ENCODE assay signal across 7 mouse cellular contexts in the genomic region with DNA sequence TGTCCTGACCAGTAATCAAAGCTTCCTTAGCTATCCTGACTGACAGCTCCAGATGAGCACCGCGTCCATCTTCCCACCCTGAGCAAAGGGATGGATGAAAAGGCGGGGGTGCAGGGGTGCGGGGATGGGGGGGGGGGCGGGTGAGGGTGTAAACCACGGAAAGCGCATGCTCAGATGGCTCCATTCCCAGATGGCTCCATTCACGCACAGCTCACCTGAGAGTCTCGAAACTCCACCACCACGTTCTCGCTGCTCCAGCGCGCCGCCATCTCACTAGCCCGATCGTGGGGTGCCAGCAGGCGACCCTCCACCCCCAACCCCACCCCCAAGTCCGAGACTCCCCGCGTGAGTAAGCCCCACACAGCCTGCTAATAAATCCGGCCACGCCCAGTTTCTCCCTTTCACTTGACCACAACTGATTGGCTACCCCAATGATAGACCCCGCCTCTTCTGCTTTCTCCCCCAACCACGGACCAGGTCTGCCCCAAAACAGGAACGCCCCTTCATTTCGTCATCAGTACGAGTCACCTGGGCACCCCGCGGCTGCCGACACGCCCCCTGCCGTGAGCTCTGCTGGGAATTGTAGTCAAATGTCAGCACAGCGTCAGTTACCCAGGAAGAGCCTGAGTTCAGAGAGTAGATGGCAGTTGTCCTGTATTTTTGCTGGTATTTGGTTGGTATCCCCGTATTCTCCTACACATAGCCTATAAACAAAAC. TPM values are rescaled to one million over a fixed set of nuclear protein-coding genes. Genes with fewer than 3 reads are reported as not detected.
A peak's percentile ranks its signal among the peaks of the same experiment; 100 is the strongest.
DNase-seq lines count a peak whose midpoint lies in the region; ATAC-seq lines count a peak whose summit lies in the region.

A gene (minus strand): TSS at position 380 of the 717 bp plus-strand sequence.

- H3K4me2 ChIP-seq in embryonic facial prominence, embryonic 12.5 days (replicated peaks): peak within 1 kb of the TSS; percentile 68
- H3K4me2 ChIP-seq in limb, embryonic 11.5 days (ENCODE audit: low read depth, severe bottlenecking): peak within 1 kb of the TSS; percentile 66
- peak within 1 kb of the TSS; percentile 69 for H3K4me2 ChIP-seq in midbrain, embryonic 14.5 days (ENCODE audit: low read length)

- no peak within 1 kb of the TSS for H3K27ac ChIP-seq in embryonic facial prominence, embryonic 12.5 days
- no peak within 1 kb of the TSS for H3K27ac ChIP-seq in limb, embryonic 11.5 days (replicated peaks; ENCODE audit: low read depth, low read length)
- H3K27ac ChIP-seq in midbrain, embryonic 14.5 days (replicated peaks; ENCODE audit: low read depth, low read length): peak within 1 kb of the TSS; percentile 55; the same call in 1 of the 2 replicates

- H3K9ac ChIP-seq in embryonic facial prominence, embryonic 12.5 days: peak within 1 kb of the TSS; percentile 54
- peak within 1 kb of the TSS; percentile 47 for H3K9ac ChIP-seq in limb, embryonic 11.5 days (ENCODE audit: low read length)
- peak within 1 kb of the TSS; percentile 57 for H3K9ac ChIP-seq in midbrain, embryonic 14.5 days (replicated peaks; ENCODE audit: low read length)

- no peaks in the 10 kb centered on the region for H3K9me3 ChIP-seq in embryonic facial prominence, embryonic 12.5 days
- H3K9me3 ChIP-seq in limb, embryonic 11.5 days (ENCODE audit: control insufficient read depth, low read length): no peaks in the 10 kb centered on the region
- no peaks in the 10 kb centered on the region for H3K9me3 ChIP-seq in midbrain, embryonic 14.5 days (ENCODE audit: control insufficient read depth, low read length)

- no peaks in the 10 kb centered on the region for H3K36me3 ChIP-seq in embryonic facial prominence, embryonic 12.5 days
- no peaks in the 10 kb centered on the region; the same call in 1 of the 2 replicates for H3K36me3 ChIP-seq in limb, embryonic 11.5 days (ENCODE audit: control insufficient read depth, insufficient read depth, low read length)
- no peaks in the 10 kb centered on the region for H3K36me3 ChIP-seq in midbrain, embryonic 14.5 days (ENCODE audit: control insufficient read depth, insufficient read depth, low read length)

- H3K27me3 ChIP-seq in embryonic facial prominence, embryonic 12.5 days: no peaks in the 10 kb centered on the region
- no peaks in the 10 kb centered on the region for H3K27me3 ChIP-seq in limb, embryonic 11.5 days (ENCODE audit: control insufficient read depth, insufficient read depth, low read length)
- H3K27me3 ChIP-seq in midbrain, embryonic 14.5 days (ENCODE audit: control insufficient read depth, insufficient read depth, low read length): no peaks in the 10 kb centered on the region

- peak; percentile 99 for ATAC-seq in embryonic facial prominence, embryonic 12.5 days (ENCODE audit: insufficient number of reproducible peaks, insufficient read depth, low FRiP score, low TSS enrichment)
- ATAC-seq in limb, embryonic 11.5 days (ENCODE audit: insufficient number of reproducible peaks, low FRiP score, low TSS enrichment, low read depth): peak; percentile 99
- peak; percentile 100 for ATAC-seq in midbrain, embryonic 14.5 days (ENCODE audit: low FRiP score, low TSS enrichment)

- peak within 1 kb of the TSS; percentile 66 for H3K4me3 ChIP-seq in embryonic facial prominence, embryonic 12.5 days
- H3K4me3 ChIP-seq in limb, embryonic 11.5 days (ENCODE audit: low read depth, low read length): peak within 1 kb of the TSS; percentile 57
- peak within 1 kb of the TSS; percentile 64 for H3K4me3 ChIP-seq in midbrain, embryonic 14.5 days (replicated peaks; ENCODE audit: low read depth, low read length)

- H3K4me1 ChIP-seq in embryonic facial prominence, embryonic 12.5 days: 0 out of 2 replicates have a peak, but pooled peaks cover 9% of the 10 kb centered on the region
- no peaks in the 10 kb centered on the region for H3K4me1 ChIP-seq in limb, embryonic 11.5 days (ENCODE audit: control insufficient read depth, insufficient read depth, low read length)
- peaks cover 4% of the 10 kb centered on the region; the same call in 1 of the 2 replicates for H3K4me1 ChIP-seq in midbrain, embryonic 14.5 days (ENCODE audit: control insufficient read depth, insufficient read depth, low read length)

- under 1% methylated on average over 34 of the region's 34 CpGs for WGBS in embryonic facial prominence, embryonic 12.5 days
- under 1% methylated on average over 34 of the region's 34 CpGs for WGBS in limb, embryonic 11.5 days
- WGBS in midbrain, embryonic 14.5 days: under 1% methylated on average over 34 of the region's 34 CpGs

- DNase-seq in adrenal gland, postnatal 25 days: peak; percentile 92
- peak; percentile 100 for DNase-seq in heart, adult 11 months
- peak; percentile 95 for DNase-seq in kidney, adult 18-20 months
- DNase-seq in limb, embryonic 11.5 days (ENCODE audit: low spot score): peak; percentile 99
- DNase-seq in midbrain, embryonic 14.5 days: peak; percentile 99
- peak; percentile 94 for DNase-seq in spleen, adult 18-20 months

RNA-seq across cellular contexts. Expression of the gene that starts here (rescaled TPM):
- 12.9 and 15.0 TPM in 2 replicates for total RNA-seq in adrenal gland, postnatal 25 days (2021)
- 7.8 and 8.1 TPM in 2 replicates for polyA plus RNA-seq in embryonic facial prominence, embryonic 12.5 days (2016; fragmentation: Nextera tagmentation; extraction: Ambion mirVana)
- 4.5 and 4.9 TPM in 2 replicates for polyA plus RNA-seq in limb, embryonic 11.5 days (2014; fragmentation: Nextera tagmentation; extraction: Ambion mirVana)
- polyA plus RNA-seq in midbrain, embryonic 14.5 days (2014; fragmentation: Nextera tagmentation; extraction: Ambion mirVana): 5.4 and 5.9 TPM in 2 replicates
